Mouse (Mus musculus) neural tube, embryonic 12.5 days (tissue): Measurements from ENCODE around the gene Kif26a. TPM values are rescaled to one million over a fixed set of nuclear protein-coding genes. Genes with fewer than 3 reads are reported as not detected.

Source experiments
- ATAC-seq: fragments of 200-750 bp; cut with Nextera tagmentation; 2 replicates; pipeline ENCODE4 v1.8.0; 2017; ENCODE audit warnings: low read depth, mild to moderate bottlenecking, moderate TSS enrichment, moderate library complexity; ENCODE audit not compliant: low FRiP score
- H3K27ac ChIP-seq: fragments of 300-500 bp; sonication (generic); 2 replicates; pipeline ENCODE4 v1.5.1; 2016
- H3K27me3 ChIP-seq: fragments of 300-500 bp; sonication (generic); replicated peaks from 2 replicates; pipeline ENCODE4 v1.6.1; 2016; ENCODE audit warnings: mild to moderate bottlenecking
- H3K36me3 ChIP-seq: fragments of 300-500 bp; sonication (generic); 2 replicates; pipeline ENCODE4 v1.6.1; 2016; ENCODE audit warnings: mild to moderate bottlenecking
- H3K4me1 ChIP-seq: fragments of 300-500 bp; sonication (generic); 2 replicates; pipeline ENCODE4 v1.6.1; 2016
- H3K4me2 ChIP-seq: fragments of 300-500 bp; sonication (generic); replicated peaks from 2 replicates; pipeline ENCODE4 v1.6.1; 2016; ENCODE audit warnings: mild to moderate bottlenecking
- H3K4me3 ChIP-seq: fragments of 300-500 bp; sonication (generic); 2 replicates; pipeline ENCODE4 v1.5.1; 2016
- H3K9ac ChIP-seq: fragments of 300-500 bp; sonication (generic); 2 replicates; pipeline ENCODE4 v1.6.1; 2016; ENCODE audit warnings: mild to moderate bottlenecking
- H3K9me3 ChIP-seq: fragments of 300-500 bp; sonication (generic); 2 replicates; pipeline ENCODE4 v1.6.1; 2016; ENCODE audit warnings: mild to moderate bottlenecking
- WGBS: fragments of 180-500 bp; shearing (Covaris S2); methylation state at CpG from one replicate; pipeline ENCODE4 v1.1.7; 2016; 5-methylcytosine and 5-hydroxymethylcytosine counted together
- microRNA counts: library from miRNA; unstranded; fragments of <30 nt; microRNA quantifications from one replicate; lab custom pipeline; 2017
- microRNA-seq: library from miRNA; unstranded; fragments of <30 nt; microRNA quantifications from one replicate; pipeline ENCODE4, GENCODE M21; 2017
- polyA plus RNA-seq: library from polyadenylated mRNA; unstranded; fragments of >200 nt; fragmentation: Nextera tagmentation; extraction: Ambion mirVana; gene quantifications from 2 replicates; pipeline ENCODE4 v1.2.1, GENCODE M21; 2016

Gene Kif26a
- polyA plus RNA-seq, 1 experiment from 2014 or later, result 5.2 TPM

GRCm38 (mm10) chr12:112230196-112230595 lies 84.2 kb downstream of the Kif26a start:
- Histone ChIP-seq H3K4me3 (no peak overlapping the region), H3K4me2 (no peak overlapping the region), H3K36me3 (no peaks in the 10 kb centered on the region), H3K27ac (no peak overlapping the region), H3K9ac (no peak overlapping the region), H3K9me3 (no peaks in the 10 kb centered on the region), H3K4me1 (peaks cover 9% of the 10 kb centered on the region), H3K27me3 (0 out of 2 replicates have a peak, but pooled peaks cover 7% of the 10 kb centered on the region)
- ATAC-seq, result no peak
- 80% methylated on average over 2 of the region's 2 CpGs for WGBS

MicroRNA genes within 50 kb of the gene (microRNA counts, 519-probe panel; counts per million panel counts)
- microRNA mmu-miR-203 (lab: Ali Mortazavi, UCI), result 342 counts per million, percentile 67 among the panel's probes with 10 or more counts

Small RNA genes within 50 kb of the gene (microRNA-seq; reads per million reads assigned to microRNA genes)
- gene Mir203, result 1,069 reads per million, percentile 79 among the genes with 10 or more reads in this experiment
- not detected for gene Mir3073a
- not detected for gene Mir3073b

Other genes starting within 250 kb of the Kif26a start
- 17.7 and 18.3 TPM in 2 replicates for gene Ppp1r13b, start 238.1 kb upstream of the Kif26a start, polyA plus RNA-seq
- 637 and 665 TPM in 2 replicates for gene Atp5mpl, start 179.2 kb upstream of the Kif26a start, polyA plus RNA-seq
- 0.65 and 0.75 TPM in 2 replicates for gene Tdrd9, start 174.6 kb upstream of the Kif26a start, polyA plus RNA-seq
- not detected in 2 replicates for gene Rd3l, start 164.9 kb upstream of the Kif26a start, polyA plus RNA-seq
- gene Aspg, start 39.5 kb upstream of the Kif26a start, polyA plus RNA-seq, result 0.60 and 0.96 TPM in 2 replicates